Mouse (Mus musculus) cerebellum, adult 2 months (tissue): Measurements from ENCODE around the gene Dynlt1a.
"Not testable (repeated sequence)": the region's sequence is repeated elsewhere in the genome, so short reads cannot be mapped to it uniquely, and the experiment has no call there.

ENCODE experiments used
- CTCF ChIP-seq: fragments of 200-500 bp; IDR thresholded peaks from 2 replicates; pipeline ENCODE4 v1.5.1; 2011; ENCODE audit warnings: low read depth, mild to moderate bottlenecking, control low read depth, low read length, moderate library complexity, borderline replicate concordance; ENCODE audit not compliant: insufficient read depth
- POLR2A ChIP-seq: fragments of 200-500 bp; IDR thresholded peaks from 2 replicates; pipeline ENCODE4 v1.6.1; 2011; ENCODE audit warnings: low read length, control low read depth, borderline replicate concordance; ENCODE audit not compliant: insufficient read depth

- not testable (repeated sequence) for TF ChIP-seq CTCF, POLR2A
Observed at GRCm38 (mm10) chr17:6315706-6316105, 1.6 kb downstream of the Dynlt1a start.
